23 mouse cellular contexts compared by ENCODE assay signal in genomic region chr1:86349201-86349600, GRCm38 (mm10). TPM values are rescaled to one million over a fixed set of nuclear protein-coding genes. Genes with fewer than 3 reads are reported as not detected.
DNase-seq lines count a peak whose midpoint lies in the region; ATAC-seq and TF ChIP-seq lines count a peak whose summit lies in the region.
"Had no signal": no experiment of that assay in that cellular context is flagged by ENCODE, and none has a peak within 500 bp of the region (broad histone marks: within the 10 kb centered on the region; RNA-seq: fewer than 3 reads in every experiment).

No protein-coding gene starts in this region.

- 95% methylated on average over 3 of the region's 3 CpGs for whole genome bisulfite sequencing in heart, embryonic 12.5 days
- 79% methylated on average over 3 of the region's 3 CpGs for WGBS in kidney, postnatal 0 days
- 74% methylated on average over 3 of the region's 3 CpGs for WGBS in kidney, adult 2 months

- TF ChIP-seq CTCF in kidney, postnatal 0 days (IDR thresholded peaks at IDR 0.05; ENCODE audit: low read depth): no peak
- TF ChIP-seq CTCF in kidney, adult 2 months (conservative IDR thresholded peaks at IDR 0.05; ENCODE audit: insufficient read depth, insufficient read length, low read depth, low read length): no peak
- TF ChIP-seq CTCF in CH12.LX (conservative IDR thresholded peaks at IDR 0.05 in 1 of 2, IDR thresholded peaks at IDR 0.05 in 1 of 2; ENCODE audit: low read depth in 2 of 2, low read length in 2 of 2): no peak

- peak; percentile 70 for DNase-seq in heart, adult 11 months
- no peak for DNase-seq in kidney, postnatal 0 days (ENCODE audit: low spot score)
- no peak for DNase-seq in kidney, adult 2 months
- DNase-seq in CH12.LX (ENCODE audit: extremely low read depth): no peak
- DNase-seq in naive thymus-derived CD4-positive, alpha-beta T cell, adult 2 months (ENCODE audit: low read depth): peak; percentile 20
- DNase-seq in frontal cortex, adult 2 months (ENCODE audit: extremely low spot score in 1 of 2, low spot score in 1 of 2): no peak
- DNase-seq: B cell, adult 2 months; cerebellum, adult 11 months; cerebellum, adult 8-10 months; cerebellum, postnatal 14 days; embryo, embryonic 11 days; gastrocnemius, postnatal 10 days; heart, adult 2 months had no signal

- TF ChIP-seq EP300 in CH12.LX (IDR thresholded peaks at IDR 0.05; ENCODE audit: low read length): no peak

- no peak overlapping the region for H3K27ac ChIP-seq in heart, embryonic 12.5 days (ENCODE audit: poor library complexity, severe bottlenecking)
- 0 out of 2 replicates have a peak overlapping the region, but pooled peaks have one; percentile 0 for H3K27ac ChIP-seq in kidney, postnatal 0 days
- no peak overlapping the region for H3K27ac ChIP-seq in kidney, adult 2 months (ENCODE audit: insufficient read depth, low read depth, low read length)
- no peak overlapping the region for H3K27ac ChIP-seq in CH12.LX (ENCODE audit: insufficient read depth, low read depth)
- H3K27ac ChIP-seq: embryonic facial prominence, embryonic 15.5 days; forebrain, embryonic 10.5 days; forebrain, embryonic 15.5 days; heart, adult 2 months; hindbrain, embryonic 10.5 days; hindbrain, embryonic 15.5 days had no signal

- no peak overlapping the region for H3K4me3 ChIP-seq in heart, embryonic 12.5 days
- no peak overlapping the region for H3K4me3 ChIP-seq in kidney, postnatal 0 days (replicated peaks; ENCODE audit: low read depth, low read length)
- H3K4me3 ChIP-seq in kidney, adult 2 months (ENCODE audit: insufficient read depth, low read depth, low read length): no peak overlapping the region
- no peak overlapping the region for H3K4me3 ChIP-seq in CH12.LX (replicated peaks in 1 of 3; ENCODE audit: low read depth in 2 of 3, low read length in 2 of 3, poor library complexity in 1 of 3)
- H3K4me3 ChIP-seq: embryonic facial prominence, embryonic 15.5 days; erythroblast, embryonic 14.5 days; forebrain, embryonic 10.5 days; forebrain, embryonic 15.5 days; heart, adult 2 months; hindbrain, embryonic 10.5 days; hindbrain, embryonic 15.5 days had no signal

- no peaks in the 10 kb centered on the region for H3K4me1 ChIP-seq in heart, embryonic 12.5 days (replicated peaks)
- no peaks in the 10 kb centered on the region for H3K4me1 ChIP-seq in kidney, postnatal 0 days (replicated peaks; ENCODE audit: insufficient read depth, low read length)
- peaks cover 5% of the 10 kb centered on the region; the same call in 1 of the 2 replicates for H3K4me1 ChIP-seq in kidney, adult 2 months (ENCODE audit: control insufficient read depth, insufficient read depth, low read length)
- peaks cover 0 to 11% of the 10 kb centered on the region in 2 experiments; a peak in 1 of 4 replicates for H3K4me1 ChIP-seq in CH12.LX (ENCODE audit: control insufficient read depth in 1 of 2, insufficient read depth in 2 of 2)
- H3K4me1 ChIP-seq: embryonic facial prominence, embryonic 15.5 days; forebrain, embryonic 10.5 days; forebrain, embryonic 15.5 days; hindbrain, embryonic 10.5 days; hindbrain, embryonic 15.5 days had no signal

- H3K27me3 ChIP-seq in heart, embryonic 12.5 days (replicated peaks): no peaks in the 10 kb centered on the region
- H3K27me3 ChIP-seq in kidney, postnatal 0 days (ENCODE audit: insufficient read depth, low read length): no peaks in the 10 kb centered on the region
- H3K27me3 ChIP-seq in kidney, adult 2 months (replicated peaks; ENCODE audit: control insufficient read depth, insufficient read depth, low read length): no peaks in the 10 kb centered on the region
- H3K27me3 ChIP-seq in CH12.LX (replicated peaks): no peaks in the 10 kb centered on the region
- H3K27me3 ChIP-seq: embryonic facial prominence, embryonic 15.5 days; forebrain, embryonic 15.5 days; hindbrain, embryonic 15.5 days had no signal

- dilution Hi-C loops in CH12.LX (cut with MboI; ENCODE audit: extremely low pct_ligation_motif_present, extremely low pct_unique_long_range_greater_than_20kb, low sequenced_read_pairs): loop anchor here (25.0 kb wide), 1 partner anchor 162 kb away; no protein-coding TSS in a partner anchor

- ATAC-seq in heart, embryonic 12.5 days (ENCODE audit: insufficient number of reproducible peaks, low FRiP score): no peak
- 0 out of 2 replicates have a peak, but pooled peaks have one; percentile 9 for ATAC-seq in kidney, postnatal 0 days (replicated peaks; ENCODE audit: low FRiP score, low read depth)
- ATAC-seq: CD4-positive, CD25-positive, alpha-beta regulatory T cell, adult 4 months; forebrain, embryonic 15.5 days; inflammation-experienced regulatory T-cells, adult 6 months had no signal

- no peak for TF ChIP-seq RAD21 in CH12.LX (IDR thresholded peaks at IDR 0.05; ENCODE audit: low read depth, low read length)

- peaks cover 72% of the 10 kb centered on the region for H3K36me3 ChIP-seq in heart, embryonic 12.5 days
- peaks cover 58% of the 10 kb centered on the region for H3K36me3 ChIP-seq in kidney, postnatal 0 days (ENCODE audit: insufficient read depth, low read length)
- H3K36me3 ChIP-seq in kidney, adult 2 months (ENCODE audit: control insufficient read depth, insufficient read depth, low read length): peaks cover 27% of the 10 kb centered on the region
- H3K36me3 ChIP-seq in CH12.LX (replicated peaks in 1 of 2; ENCODE audit: control insufficient read depth in 1 of 2, insufficient read depth in 1 of 2, low read length in 1 of 2): peaks cover 63 to 86% of the 10 kb centered on the region in 2 experiments

- H3K79me2 ChIP-seq in CH12.LX (replicated peaks; ENCODE audit: control insufficient read depth, extremely low read depth, insufficient read depth, poor library complexity, severe bottlenecking): peaks cover 9% of the 10 kb centered on the region

- no peak overlapping the region for H3K4me2 ChIP-seq in heart, embryonic 12.5 days
- H3K4me2 ChIP-seq in kidney, postnatal 0 days (ENCODE audit: low read length): no peak overlapping the region
- H3K4me2 ChIP-seq in CH12.LX (ENCODE audit: insufficient read depth, low read depth, poor library complexity, severe bottlenecking): no peak overlapping the region
- H3K4me2 ChIP-seq: embryonic facial prominence, embryonic 15.5 days; forebrain, embryonic 15.5 days; heart, embryonic 11.5 days; hindbrain, embryonic 15.5 days had no signal

- no peak for TF ChIP-seq POLR2A in kidney, adult 2 months (IDR thresholded peaks at IDR 0.05; ENCODE audit: low read depth, low read length)
- peak; percentile 33; the same call in 1 of the 2 replicates for TF ChIP-seq POLR2A in CH12.LX (IDR thresholded peaks at IDR 0.05; ENCODE audit: low read depth, low read length)

- in situ Hi-C loops in CH12.LX (cut with MboI; ENCODE audit: low pct_ligation_motif_present, low pct_unique_long_range_greater_than_20kb, low sequenced_read_pairs): no loop called here

- H3K9ac ChIP-seq in heart, embryonic 12.5 days: no peak overlapping the region
- H3K9ac ChIP-seq in kidney, postnatal 0 days (ENCODE audit: low read depth, low read length): no peak overlapping the region
- no peak overlapping the region for H3K9ac ChIP-seq in CH12.LX (ENCODE audit: insufficient read depth, low read depth)
- H3K9ac ChIP-seq: embryonic facial prominence, embryonic 15.5 days; forebrain, embryonic 15.5 days; hindbrain, embryonic 15.5 days had no signal

- no peaks in the 10 kb centered on the region for H3K9me3 ChIP-seq in heart, embryonic 12.5 days (replicated peaks)
- no peaks in the 10 kb centered on the region for H3K9me3 ChIP-seq in kidney, postnatal 0 days (replicated peaks; ENCODE audit: low read length)
- no peaks in the 10 kb centered on the region for H3K9me3 ChIP-seq in CH12.LX (replicated peaks; ENCODE audit: low read length)
- H3K9me3 ChIP-seq: embryonic facial prominence, embryonic 15.5 days; forebrain, embryonic 10.5 days; forebrain, embryonic 15.5 days; hindbrain, embryonic 10.5 days; hindbrain, embryonic 15.5 days had no signal

TF ChIP-seq in CH12.LX, 34 proteins besides CTCF, POLR2A, EP300 and RAD21:
- TF ChIP-seq ZC3H11A (IDR thresholded peaks at IDR 0.05; ENCODE audit: low read depth, low read length): no peak
- TF ChIP-seq ZNF384 (IDR thresholded peaks at IDR 0.05; ENCODE audit: low read depth, low read length): no peak
- no peak for TF ChIP-seq MEF2A (IDR thresholded peaks at IDR 0.05; ENCODE audit: borderline replicate concordance, low read depth, low read length)
- TF ChIP-seq POLR2AphosphoS2 (IDR thresholded peaks at IDR 0.05; ENCODE audit: low read depth, low read length): 0 out of 2 replicates have a peak, but pooled peaks have one; percentile 18

RNA-seq across cellular contexts. Expression of gene Ncl, which starts 10.0 kb away (rescaled TPM):
- 331 and 337 TPM in 2 replicates for polyA plus RNA-seq in heart, embryonic 12.5 days (2016; fragmentation: Nextera tagmentation; extraction: Ambion mirVana)
- 295 and 332 TPM in 2 replicates for polyA plus RNA-seq in kidney, postnatal 0 days (2015; fragmentation: Nextera tagmentation; extraction: Ambion mirVana)
- polyA plus RNA-seq in kidney, adult 2 months (2012; rRNA removed): 7.2 and 10.4 TPM in 2 replicates
- total RNA-seq in CH12.LX (2012; rRNA removed) (359 and 490 TPM in 2 replicates), CH12.LX (2014; rRNA removed) (176 and 184 TPM in 2 replicates)
- polyA plus RNA-seq in CH12.LX (2012; ENCODE audit: insufficient read length, low read depth): 2,617 and 2,771 TPM in 2 replicates
- 153 and 154 TPM in 2 replicates for polyA plus RNA-seq in frontal cortex, adult 2 months (2012; rRNA removed)

RNA-seq across cellular contexts. Expression of gene B3gnt7, which starts 46.6 kb away (rescaled TPM):
- 6.3 and 7.1 TPM in 2 replicates for polyA plus RNA-seq in heart, embryonic 12.5 days (2016; fragmentation: Nextera tagmentation; extraction: Ambion mirVana)
- polyA plus RNA-seq in kidney, postnatal 0 days (2015; fragmentation: Nextera tagmentation; extraction: Ambion mirVana): 10.3 and 10.8 TPM in 2 replicates
- polyA plus RNA-seq in kidney, adult 2 months (2012; rRNA removed): 9.6 and 10.8 TPM in 2 replicates
- total RNA-seq in CH12.LX (2012; rRNA removed): 0.08 and 0.17 TPM in 2 replicates
- not detected in 2 replicates for total RNA-seq in CH12.LX (2014; rRNA removed)
- not detected in 2 replicates for polyA plus RNA-seq in CH12.LX (2012; ENCODE audit: insufficient read length, low read depth)
- polyA plus RNA-seq in frontal cortex, adult 2 months (2012; rRNA removed): 1.6 TPM in 2 replicates
- polyA plus RNA-seq: CD4-positive, CD25-positive, alpha-beta regulatory T cell, adult 4 months; inflammation-experienced regulatory T-cells, adult 6 months had no signal

Comparison
In these comparisons a context has a peak if more than half of its experiments do, and no peak if none do; other contexts are left out.
1. RNA of gene Ncl, which starts 10.0 kb away (polyA plus RNA-seq): 2,617 to 2,771 TPM in CH12.LX, 331 to 337 TPM in heart, embryonic 12.5 days, 295 to 332 TPM in kidney, postnatal 0 days and 153 to 154 TPM in frontal cortex, adult 2 months; 7.2 to 10.4 TPM in kidney, adult 2 months; every median in the first group is over 10 times any median in the second.
2. DNase-seq: peak in heart, adult 11 months (single experiment) and naive thymus-derived CD4-positive, alpha-beta T cell, adult 2 months (single experiment); none in kidney, postnatal 0 days (single experiment), kidney, adult 2 months (single experiment), CH12.LX (single experiment) and frontal cortex, adult 2 months (0 of 2).